In the genomic region with DNA sequence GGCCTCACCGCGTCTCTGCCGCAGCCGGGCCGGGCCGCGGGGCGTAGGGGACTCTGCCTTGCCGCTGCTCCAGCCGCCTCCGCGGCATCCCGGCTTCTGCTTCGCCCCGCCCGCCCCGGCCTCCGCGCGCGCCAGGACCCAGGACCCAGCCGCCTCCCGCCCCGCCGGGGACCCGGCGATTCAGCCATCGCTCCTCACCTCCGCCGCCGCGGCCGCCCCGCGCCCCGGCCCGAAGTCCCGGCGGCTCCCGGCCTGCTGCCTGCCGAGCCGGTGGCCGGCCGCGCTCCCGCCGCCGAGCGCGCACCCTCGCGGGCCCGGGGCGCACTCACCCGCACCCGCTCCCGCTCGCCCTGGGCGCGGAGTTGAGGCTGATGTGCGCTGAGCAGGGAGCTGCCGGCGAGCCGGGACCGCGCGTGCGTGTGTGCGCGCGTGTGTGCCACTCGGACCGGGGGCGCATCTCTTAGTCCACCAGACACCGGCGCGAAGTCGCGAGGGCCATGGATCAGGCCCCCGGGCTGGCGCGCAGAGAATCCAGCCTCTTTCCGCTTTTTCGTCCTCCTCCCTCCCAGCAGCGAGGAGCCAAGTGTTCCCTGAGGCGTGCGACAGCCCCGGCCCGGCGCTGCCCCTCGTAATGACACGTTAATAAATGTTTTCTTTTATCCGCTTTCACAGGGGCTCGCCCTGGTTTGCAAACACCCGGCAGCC, we compare ENCODE assay signal across 8 mouse cellular contexts. TPM values are rescaled to one million over a fixed set of nuclear protein-coding genes. Genes with fewer than 3 reads are reported as not detected.
A peak's percentile ranks its signal among the peaks of the same experiment; 100 is the strongest.
DNase-seq lines count a peak whose midpoint lies in the region; ATAC-seq and TF ChIP-seq lines count a peak whose summit lies in the region.

No protein-coding gene starts in this region.

- peak overlapping the region; percentile 95 for H3K27ac ChIP-seq in ES-E14 (ENCODE audit: insufficient read depth, low read depth, low read length, poor library complexity, severe bottlenecking)
- H3K27ac ChIP-seq in embryonic fibroblast, embryonic 13.5 days (ENCODE audit: insufficient read depth, low read length): peak overlapping the region; percentile 85
- peak overlapping the region; percentile 88 for H3K27ac ChIP-seq in hindbrain, embryonic 15.5 days (replicated peaks)
- no peak overlapping the region for H3K27ac ChIP-seq in liver, adult 2 months (replicated peaks; ENCODE audit: insufficient read depth, low read depth, low read length)

- H3K4me1 ChIP-seq in ES-E14 (ENCODE audit: control insufficient read depth in 2 of 2, insufficient read depth in 2 of 2, low read length in 2 of 2, poor library complexity in 1 of 2): peaks cover 15 to 29% of the 10 kb centered on the region in 2 experiments
- H3K4me1 ChIP-seq in embryonic fibroblast, embryonic 13.5 days (ENCODE audit: control insufficient read depth, insufficient read depth, low read length): peaks cover 8% of the 10 kb centered on the region
- H3K4me1 ChIP-seq in hindbrain, embryonic 15.5 days (replicated peaks): peaks cover 44% of the 10 kb centered on the region
- peaks cover 6% of the 10 kb centered on the region for H3K4me1 ChIP-seq in liver, adult 2 months (ENCODE audit: control insufficient read depth, insufficient read depth, low read length)

- peaks cover 13% of the 10 kb centered on the region for H3K27me3 ChIP-seq in hindbrain, embryonic 15.5 days
- H3K27me3 ChIP-seq in liver, adult 2 months (ENCODE audit: control insufficient read depth, insufficient read depth, low read length): no peaks in the 10 kb centered on the region

- peak; percentile 44; the same call in 1 of the 2 replicates for TF ChIP-seq POLR2A in embryonic fibroblast, embryonic 13.5 days (IDR thresholded peaks at IDR 0.05; ENCODE audit: low read depth, low read length)
- no peak for TF ChIP-seq POLR2A in liver, adult 2 months (IDR thresholded peaks at IDR 0.05; ENCODE audit: extremely low read depth, insufficient read depth, low read length)

- H3K4me2 ChIP-seq in hindbrain, embryonic 15.5 days: peak overlapping the region; percentile 96

- ATAC-seq in hindbrain, embryonic 15.5 days (ENCODE audit: low FRiP score, low read depth): peak; percentile 65
- ATAC-seq in CD4-positive, CD25-positive, alpha-beta regulatory T cell, adult 4 months: no peak

- no peak for TF ChIP-seq CTCF in embryonic fibroblast, embryonic 13.5 days (IDR thresholded peaks at IDR 0.05; ENCODE audit: borderline replicate concordance, insufficient read depth, low read length)
- no peak for TF ChIP-seq CTCF in liver, adult 2 months (IDR thresholded peaks at IDR 0.05; ENCODE audit: low read depth, low read length)

- H3K79me2 ChIP-seq in liver, adult 2 months (ENCODE audit: control insufficient read depth, insufficient read depth, low read length): no peaks in the 10 kb centered on the region

- in situ Hi-C loops in ES-E14 (cut with MboI; ENCODE audit: low sequenced_read_pairs in 2 of 2, unreplicated experiment in 2 of 2): no loop called here

- under 1% methylated on average over 73 of the region's 95 CpGs for WGBS in hindbrain, embryonic 15.5 days
- WGBS in liver, adult 2 months: 1% methylated on average over 88 of the region's 95 CpGs

- H3K9me3 ChIP-seq in ES-E14 (ENCODE audit: control insufficient read depth, insufficient read depth, low read depth, low read length): no peaks in the 10 kb centered on the region
- H3K9me3 ChIP-seq in hindbrain, embryonic 15.5 days: no peaks in the 10 kb centered on the region

- peak; percentile 62 for DNase-seq in gastrocnemius, postnatal 10 days
- no peak for DNase-seq in gastrocnemius, adult 8-10 months (ENCODE audit: low spot score in 2 of 2)
- DNase-seq in ES-E14 (ENCODE audit: low read depth, low spot score): no peak
- DNase-seq in liver, adult 2 months (ENCODE audit: extremely low read depth, low read depth, low spot score): no peak
- DNase-seq in neural tube, embryonic 10.5 days (ENCODE audit: extremely low spot score, low spot score): peak; percentile 88

- peaks cover 11% of the 10 kb centered on the region for H3K36me3 ChIP-seq in ES-E14 (ENCODE audit: control insufficient read depth, insufficient read depth, low read length, poor library complexity, severe bottlenecking)
- no peaks in the 10 kb centered on the region for H3K36me3 ChIP-seq in hindbrain, embryonic 15.5 days
- H3K36me3 ChIP-seq in liver, adult 2 months (ENCODE audit: control insufficient read depth, insufficient read depth, low read length): no peaks in the 10 kb centered on the region

- H3K4me3 ChIP-seq in ES-E14 (ENCODE audit: insufficient read depth in 1 of 2, low read depth in 1 of 2, low read length in 2 of 2, poor library complexity in 1 of 2, severe bottlenecking in 1 of 2): peak overlapping the region; percentile 83 to 84
- peak overlapping the region; percentile 67 for H3K4me3 ChIP-seq in embryonic fibroblast, embryonic 13.5 days (ENCODE audit: insufficient read depth, low read length)
- H3K4me3 ChIP-seq in hindbrain, embryonic 15.5 days: peak overlapping the region; percentile 66
- H3K4me3 ChIP-seq in liver, adult 2 months (ENCODE audit: insufficient read depth, low read depth, low read length): peak overlapping the region; percentile 62

- peak overlapping the region; percentile 93 for H3K9ac ChIP-seq in ES-E14 (ENCODE audit: insufficient read depth, low read depth, low read length, poor library complexity, severe bottlenecking)
- H3K9ac ChIP-seq in hindbrain, embryonic 15.5 days: peak overlapping the region; percentile 75
- H3K9ac ChIP-seq in liver, adult 2 months (ENCODE audit: low read depth, low read length): peak overlapping the region; percentile 72

TF ChIP-seq in ES-E14, 5 proteins besides CTCF, POLR2A, EP300 and RAD21:
- TF ChIP-seq CHD2 (IDR thresholded peaks at IDR 0.05; ENCODE audit: low read depth, low read length) (no peak), ZC3H11A (IDR thresholded peaks at IDR 0.05; ENCODE audit: borderline replicate concordance, low read depth, low read length) (no peak), MAFK (IDR thresholded peaks at IDR 0.05; ENCODE audit: insufficient read depth, low read depth, low read length) (no peak), ZNF384 (IDR thresholded peaks at IDR 0.05; ENCODE audit: low read depth, low read length) (no peak), HCFC1 (IDR thresholded peaks at IDR 0.05; ENCODE audit: borderline replicate concordance, insufficient read depth, low read length) (no peak)

RNA-seq across cellular contexts. Expression of gene Sulf2, which starts 0.6 kb away (rescaled TPM):
- 10 to 100 TPM; 25.7 to 30.3 TPM for total RNA-seq in gastrocnemius, postnatal 10 days (2021)
- total RNA-seq in gastrocnemius, adult 8-10 months (2022): 1 to 10 TPM; 6.0 to 9.9 (median 7.1) TPM
- 102 and 164 TPM in 2 replicates for total RNA-seq in ES-E14 (2012; rRNA removed)
- polyA plus RNA-seq in embryonic fibroblast, embryonic 13.5 days (2011; ENCODE audit: insufficient read length, low read depth, missing spikeins): 163 and 234 TPM in 2 replicates
- 106 and 113 TPM in 2 replicates for polyA plus RNA-seq in hindbrain, embryonic 15.5 days (2015; fragmentation: Nextera tagmentation; extraction: Ambion mirVana)
- total RNA-seq in liver, adult 2 months (2014; rRNA removed): 7.8 and 9.9 TPM in 2 replicates
- polyA plus RNA-seq in liver, adult 2 months (2012; rRNA removed): 16.1 and 21.9 TPM in 2 replicates
- 1 to 10 TPM; 2.5 to 5.6 TPM for polyA plus RNA-seq in CD4-positive, CD25-positive, alpha-beta regulatory T cell, adult 4 months (2017; shearing (Covaris generic))

Comparison
In these comparisons a context has a peak if more than half of its experiments do, and no peak if none do; other contexts are left out.
1. DNase-seq: peak in gastrocnemius, postnatal 10 days (single experiment) and neural tube, embryonic 10.5 days (single experiment); none in gastrocnemius, adult 8-10 months (0 of 2), ES-E14 (single experiment) and liver, adult 2 months (single experiment).
2. Peak in every context shown above with its lines, with median percentiles within 50 percentile points of each other: H3K4me3 ChIP-seq and H3K9ac ChIP-seq.